Mouse (Mus musculus): ENCODE data around the gene Emc4.

Gene Emc4

DNA sequence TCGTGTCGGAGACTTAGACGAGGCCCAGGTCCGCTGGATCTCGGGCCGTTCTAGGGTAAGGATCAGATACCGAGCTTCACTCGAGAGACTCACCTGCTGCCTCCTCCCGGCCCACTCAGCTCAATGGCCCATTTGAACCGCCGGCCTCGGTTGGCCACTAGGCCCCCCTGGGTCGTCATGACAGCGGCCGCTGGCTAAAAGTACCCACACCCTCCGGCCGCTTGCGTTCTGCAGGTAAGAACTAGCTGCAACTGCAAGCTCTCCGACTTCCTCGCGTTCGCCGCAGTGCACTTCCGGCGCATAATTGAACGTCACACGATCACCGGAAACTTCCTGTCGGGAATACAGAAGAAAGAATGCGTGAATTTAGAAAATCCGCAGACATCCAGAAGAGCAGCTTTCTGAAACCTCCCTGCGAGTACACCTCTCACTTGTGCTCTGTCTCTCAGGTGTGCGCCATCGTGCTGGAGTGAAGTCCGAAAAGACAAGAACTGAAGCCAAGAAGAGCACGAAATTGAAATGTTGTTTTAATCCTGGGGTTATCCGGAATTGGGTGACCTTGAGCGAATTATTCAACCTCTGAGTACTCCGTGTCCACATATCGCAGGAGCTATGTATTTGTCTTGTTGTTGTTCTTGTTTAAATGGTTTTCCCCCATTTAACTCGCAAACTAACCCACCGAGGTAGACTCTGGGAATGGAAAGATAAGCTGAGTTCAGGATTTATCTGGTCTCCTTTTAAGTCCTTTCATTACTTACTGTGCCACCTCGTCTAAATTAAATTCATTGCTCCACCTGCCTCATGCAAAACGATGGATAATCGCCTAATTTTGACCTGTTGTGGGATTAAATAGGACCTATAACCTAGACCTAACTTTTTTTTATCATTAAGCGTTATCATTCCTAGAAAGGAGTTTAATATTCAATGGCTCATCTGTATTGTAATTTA lies at the start of gene Emc4:
Gene Emc4 (minus strand): TSS at position 302 of the 948 bp plus-strand sequence.
- DNase-seq, result peak; percentile 95 to 97

DNA sequence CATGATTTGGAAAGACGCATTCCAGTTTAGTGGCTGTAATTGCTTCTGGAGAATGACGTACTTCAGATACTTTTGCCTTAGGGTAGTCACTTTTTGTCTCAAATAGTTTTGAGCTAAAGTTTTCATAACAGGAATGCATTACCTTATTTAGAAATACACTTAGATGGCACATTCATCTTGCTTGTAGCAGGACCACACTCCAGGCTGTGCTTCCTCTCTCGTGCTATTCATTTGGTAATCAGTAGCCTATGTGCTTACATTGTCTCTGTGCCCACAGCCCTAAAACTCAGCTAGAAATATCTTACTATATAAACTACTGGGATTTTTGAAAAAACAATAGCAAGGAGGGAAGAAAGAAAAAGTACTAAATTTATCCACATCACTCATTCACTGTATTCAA lies 39.2 kb upstream of the Emc4 start:
- DNase-seq, result no peak

- DNase-seq, result no peak
These were observed 28.8 kb upstream of the Emc4 start for GRCm38 (mm10) chr2:112396649-112397048.

DNA sequence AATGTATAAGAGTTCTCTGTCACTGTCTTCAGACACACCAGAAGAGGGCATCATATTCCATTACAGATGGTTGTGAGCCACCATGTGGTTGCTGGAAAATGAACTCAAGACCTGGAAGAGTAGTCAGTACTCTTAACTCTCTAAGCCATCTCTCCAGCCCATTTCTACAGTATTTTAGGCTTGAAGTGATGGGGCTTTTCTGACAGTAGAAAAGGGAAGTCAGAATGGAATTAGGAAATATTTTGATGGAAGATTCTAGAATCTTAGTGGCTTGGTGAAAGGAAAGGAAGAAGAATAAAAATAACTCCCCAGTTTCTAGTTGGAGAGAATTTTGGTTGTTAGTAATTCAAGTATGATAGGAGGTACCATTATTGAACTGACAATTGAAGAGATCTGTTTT lies 26.1 kb upstream of the Emc4 start:
- no peak for DNase-seq

GRCm38 (mm10) chr2:112392689-112393088 lies 24.9 kb upstream of the Emc4 start:
- no peak for DNase-seq

- DNase-seq, result peak in 1 of 2 experiments; percentile 13
These were observed 23.6 kb upstream of the Emc4 start for GRCm38 (mm10) chr2:112391346-112392000.

- DNase-seq, result peak in 1 of 2 experiments; percentile 10
These were observed 23.0 kb upstream of the Emc4 start for GRCm38 (mm10) chr2:112390843-112391242.

DNA sequence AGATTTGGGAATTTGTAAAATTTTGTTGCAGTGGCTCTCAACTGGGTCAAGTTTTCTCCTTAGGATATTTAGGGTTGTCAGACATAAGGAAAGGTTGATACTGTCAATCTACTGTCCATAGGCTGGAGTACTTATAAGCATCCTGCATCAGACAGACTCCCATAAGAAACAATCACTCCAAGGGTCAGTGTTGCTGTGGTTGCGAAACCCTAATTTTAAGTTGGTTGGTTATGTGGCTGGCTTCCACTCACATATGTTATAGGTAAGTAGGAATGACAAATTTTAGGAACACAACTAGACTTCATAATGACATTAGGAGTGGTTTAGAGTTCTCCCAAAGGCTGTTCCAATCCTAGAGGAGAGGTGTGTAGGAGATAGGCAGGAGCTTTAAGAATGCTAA lies 13.4 kb upstream of the Emc4 start:
- no peak for DNase-seq

GRCm38 (mm10) chr2:112380131-112380530 lies 12.3 kb upstream of the Emc4 start:
- DNase-seq, result no peak

GRCm38 (mm10) chr2:112378973-112379898 lies 11.4 kb upstream of the Emc4 start, which contains the start of gene Katnbl1:
Katnbl1 (plus strand) TSS chr2:112379211.
- peak; percentile 94 to 98 for DNase-seq

- DNase-seq, result no peak
These were observed 6.8 kb upstream of the Emc4 start for GRCm38 (mm10) chr2:112374610-112375009.

DNA sequence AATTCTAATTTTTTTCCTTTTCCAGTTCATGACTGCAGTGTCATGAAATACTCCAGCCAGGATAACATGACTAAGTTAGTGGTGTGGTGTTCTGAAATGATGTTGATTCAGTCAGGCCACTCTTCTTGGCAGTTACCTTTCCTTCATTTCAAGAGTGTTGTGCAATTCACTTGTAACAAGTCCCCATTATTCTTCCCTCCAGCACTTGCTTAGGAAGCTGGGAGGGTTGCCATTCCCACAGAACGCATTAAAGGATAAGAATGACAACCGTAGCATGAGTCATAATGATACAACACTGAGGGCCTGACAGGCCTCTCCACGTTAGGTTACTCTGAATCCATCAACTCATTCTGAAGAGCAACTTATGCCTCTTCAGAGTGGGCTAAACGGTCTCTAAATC lies 5.3 kb upstream of the Emc4 start:
- DNase-seq, result no peak

DNA sequence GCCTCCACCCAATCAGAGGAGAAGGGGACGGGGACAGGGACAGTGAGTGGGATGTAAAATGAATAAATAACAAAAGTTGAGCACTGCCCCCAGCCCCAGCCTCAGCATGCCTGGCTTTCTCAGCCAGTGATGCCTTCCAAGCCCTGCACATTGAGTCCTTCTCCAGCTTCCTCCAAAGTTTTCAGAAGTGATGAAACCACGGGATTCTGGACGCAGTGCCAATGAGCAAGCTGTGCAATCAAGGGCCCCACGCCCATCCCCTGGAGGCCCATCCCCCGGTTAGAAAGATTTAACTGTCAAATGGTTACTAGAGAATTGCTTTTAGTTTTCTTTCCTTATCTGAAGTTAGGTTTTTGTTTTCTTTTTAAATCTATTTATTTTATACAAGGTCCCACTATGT lies 2.1 kb upstream of the Emc4 start:
- DNase-seq, result no peak

DNA sequence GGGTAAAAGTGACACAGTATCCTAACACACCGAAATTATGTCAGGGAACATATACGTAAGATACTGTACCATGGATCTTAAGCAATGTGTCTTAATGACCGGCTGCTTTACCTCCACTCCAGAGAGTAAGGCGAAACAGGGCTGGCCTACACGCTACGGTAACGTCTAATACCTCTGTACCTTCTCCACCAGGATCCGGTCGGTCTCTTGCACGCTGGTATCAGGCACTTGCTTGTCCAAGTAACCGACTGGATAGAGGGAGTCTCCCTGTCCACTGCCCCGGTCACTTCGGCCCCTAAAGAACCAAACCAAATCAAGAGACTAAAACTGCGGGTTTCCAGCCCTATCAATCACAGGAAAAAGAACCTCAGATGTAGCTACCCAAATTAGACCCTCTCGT lies 605 bp downstream of the Emc4 start:
- DNase-seq, result peak in 1 of 2 experiments; percentile 17

GRCm38 (mm10) chr2:112360781-112361169 lies 7.1 kb downstream of the Emc4 start:
- DNase-seq, result no peak

DNA sequence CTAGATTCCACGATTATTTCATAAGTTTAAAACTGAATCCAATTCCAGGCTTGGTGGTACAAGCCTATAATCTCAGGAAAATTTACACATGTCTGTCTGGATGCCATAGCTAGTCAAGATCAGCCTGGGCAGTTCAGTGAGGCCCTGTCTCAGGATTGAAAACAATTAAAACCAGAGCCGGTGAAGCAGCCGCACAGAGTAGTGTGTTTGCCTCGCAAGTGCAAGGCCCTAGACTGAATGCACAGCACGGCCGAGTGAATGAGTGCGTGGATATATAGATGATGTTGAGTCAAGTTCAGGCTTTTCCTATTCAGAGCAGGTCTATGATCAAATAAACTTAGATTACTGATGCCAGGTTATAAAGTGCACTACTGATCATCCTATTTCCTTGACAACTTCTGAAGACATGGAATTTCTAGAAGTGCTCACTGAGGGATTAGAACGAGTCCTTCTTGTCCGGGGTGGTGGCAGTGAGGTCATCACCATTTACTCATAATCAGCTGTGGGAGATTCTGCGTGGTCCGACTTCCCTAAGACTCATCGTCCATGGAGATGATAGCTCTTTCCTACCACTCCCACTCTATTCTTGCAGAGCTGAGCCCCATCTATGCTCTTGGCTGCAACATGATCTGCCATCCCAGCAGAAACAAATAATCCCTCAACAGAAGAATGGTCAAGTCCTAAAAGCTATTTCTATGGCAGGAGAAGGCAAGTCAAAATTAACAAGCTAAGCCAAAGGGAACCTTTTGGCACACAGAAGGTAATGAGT lies 7.6 kb downstream of the Emc4 start:
- DNase-seq, result no peak

DNA sequence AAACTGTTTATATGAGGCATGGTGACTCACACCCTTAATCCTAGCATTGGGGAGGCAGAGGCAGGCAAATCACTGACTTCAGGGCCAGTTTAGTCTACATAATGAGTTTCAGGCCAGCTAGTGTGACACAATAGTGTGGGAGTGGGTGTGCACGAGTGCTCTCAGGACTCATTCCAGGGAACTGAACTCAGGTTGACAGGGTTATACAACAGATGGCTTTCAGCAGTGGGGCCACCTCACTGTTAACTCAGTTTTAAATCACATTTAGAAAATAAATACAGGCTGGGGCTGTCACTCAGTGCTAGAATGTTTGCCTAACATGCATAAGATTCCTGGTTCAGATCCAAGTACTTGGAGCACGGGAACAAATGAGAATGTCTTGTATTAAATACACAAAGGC lies 8.2 kb downstream of the Emc4 start:
- DNase-seq, result no peak

DNA sequence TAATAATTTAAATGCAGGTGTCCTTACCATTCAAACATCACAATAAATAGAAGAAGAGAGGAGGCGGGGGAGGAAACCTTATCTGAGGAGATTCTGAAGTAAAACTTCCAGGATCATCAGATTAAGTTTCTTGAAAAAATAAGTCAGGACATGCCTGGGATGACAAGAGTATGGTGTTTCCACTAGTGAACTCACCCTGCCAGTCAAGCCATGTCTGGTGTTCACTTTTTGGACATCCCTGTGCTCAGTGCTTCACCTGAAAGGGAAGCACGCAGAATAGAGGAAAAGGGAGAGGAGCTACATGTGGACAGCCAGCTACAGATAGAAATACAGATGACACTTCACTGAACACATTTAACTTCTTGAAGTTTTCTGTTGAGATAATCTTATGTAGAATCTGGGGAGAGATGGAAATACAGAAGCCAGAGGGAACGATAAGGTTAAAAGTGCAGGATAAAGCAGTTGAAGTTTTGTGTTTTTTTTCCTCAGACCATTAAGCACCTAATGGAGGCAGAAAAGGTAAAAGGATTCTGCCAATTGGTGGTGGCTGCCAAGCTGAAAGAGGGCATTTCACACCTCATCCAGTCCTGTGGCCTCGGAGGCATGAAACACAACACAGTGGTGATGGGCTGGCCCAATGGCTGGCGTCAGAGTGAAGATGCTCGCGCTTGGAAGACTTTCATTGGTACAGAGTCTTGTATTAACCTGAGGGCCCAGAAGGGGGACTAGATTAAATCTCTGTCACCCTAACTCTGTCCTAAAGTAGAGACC lies 14.0 kb downstream of the Emc4 start:
- no peak for DNase-seq

GRCm38 (mm10) chr2:112348246-112348645 lies 19.6 kb downstream of the Emc4 start:
- no peak for DNase-seq

- DNase-seq, result no peak
These were observed 26.7 kb downstream of the Emc4 start for GRCm38 (mm10) chr2:112341117-112341516.

DNA sequence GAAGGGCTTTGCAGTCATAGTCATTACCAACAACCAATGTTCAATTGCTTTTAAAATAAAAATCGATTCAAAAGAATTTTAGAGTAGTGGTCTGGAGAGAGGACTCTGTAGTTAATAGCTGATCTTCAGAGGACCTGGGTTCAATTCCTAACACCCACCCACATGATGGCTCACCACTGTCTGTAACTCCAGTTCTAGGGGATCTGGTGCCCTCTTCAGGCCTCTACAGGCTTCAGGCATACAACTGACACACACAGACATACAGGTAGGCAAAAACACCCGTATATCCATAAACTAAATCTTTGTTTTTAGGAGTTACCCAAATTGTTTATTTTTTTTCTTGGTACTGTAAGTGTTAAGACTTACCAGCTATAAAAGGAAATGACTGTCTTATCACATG lies 28.1 kb downstream of the Emc4 start:
- peak in 1 of 2 experiments; percentile 21 for DNase-seq

Data from cerebellum, postnatal 25 days (tissue).